Mouse (Mus musculus) hindbrain, embryonic 14.5 days (tissue): ENCODE measurements around the gene St6galnac1. TPM values are rescaled to one million over a fixed set of nuclear protein-coding genes. Genes with fewer than 3 reads are reported as not detected.
"Not testable (repeated sequence)": the region's sequence is repeated elsewhere in the genome, so short reads cannot be mapped to it uniquely, and the experiment has no call there.

Experiments
- ATAC-seq: fragments of 200-750 bp; cut with Nextera tagmentation; 2 replicates; pipeline ENCODE4 v1.8.0; 2017; ENCODE audit warnings: moderate number of reproducible peaks, mild to moderate bottlenecking, moderate TSS enrichment, moderate library complexity; ENCODE audit not compliant: low FRiP score
- DNase-seq: peaks from one replicate; pipeline ENCODE4 v3.0.0-alpha.2; 2015; ENCODE audit warnings: low spot score
- H3K27ac ChIP-seq: fragments of 300-500 bp; sonication (generic); 2 replicates; pipeline ENCODE4 v1.5.1; 2014; ENCODE audit warnings: mild to moderate bottlenecking, moderate library complexity
- H3K27me3 ChIP-seq: fragments of 300-500 bp; sonication (generic); 2 replicates; pipeline ENCODE4 v1.6.1; 2014; ENCODE audit warnings: mild to moderate bottlenecking, low read length, mixed read lengths; ENCODE audit not compliant: control insufficient read depth, insufficient read depth
- H3K36me3 ChIP-seq: fragments of 300-500 bp; sonication (generic); replicated peaks from 2 replicates; pipeline ENCODE4 v1.6.1; 2014; ENCODE audit not compliant: control insufficient read depth, insufficient read depth
- H3K4me1 ChIP-seq: fragments of 300-500 bp; sonication (generic); replicated peaks from 2 replicates; pipeline ENCODE4 v1.6.1; 2014; ENCODE audit warnings: antibody characterized with exemption, low read length, mixed read lengths; ENCODE audit not compliant: control insufficient read depth, insufficient read depth
- H3K4me2 ChIP-seq: fragments of 300-500 bp; sonication (generic); replicated peaks from 2 replicates; pipeline ENCODE4 v1.6.1; 2014; ENCODE audit warnings: mild to moderate bottlenecking, moderate library complexity
- H3K4me3 ChIP-seq: fragments of 300-500 bp; sonication (generic); replicated peaks from 2 replicates; pipeline ENCODE4 v1.5.1; 2014; ENCODE audit warnings: mild to moderate bottlenecking, low read length
- H3K9ac ChIP-seq: fragments of 300-500 bp; sonication (generic); 2 replicates; pipeline ENCODE4 v1.6.1; 2014
- H3K9me3 ChIP-seq: fragments of 300-500 bp; sonication (generic); 2 replicates; pipeline ENCODE4 v1.6.1; 2016; ENCODE audit warnings: low read length; ENCODE audit not compliant: control insufficient read depth
- WGBS: fragments of 180-500 bp; shearing (Covaris S2); extraction: QIAGEN DNeasy Blood & Tissue Kit; methylation state at CpG from one replicate; pipeline ENCODE4 v1.1.7; 2014; 5-methylcytosine and 5-hydroxymethylcytosine counted together
- polyA plus RNA-seq: library from polyadenylated mRNA; unstranded; fragments of >200 nt; fragmentation: Nextera tagmentation; extraction: Ambion mirVana; gene quantifications from 2 replicates; pipeline ENCODE4 v1.2.1, GENCODE M21; 2014

St6galnac1 gene
- not detected in 2 replicates for polyA plus RNA-seq

DNA sequence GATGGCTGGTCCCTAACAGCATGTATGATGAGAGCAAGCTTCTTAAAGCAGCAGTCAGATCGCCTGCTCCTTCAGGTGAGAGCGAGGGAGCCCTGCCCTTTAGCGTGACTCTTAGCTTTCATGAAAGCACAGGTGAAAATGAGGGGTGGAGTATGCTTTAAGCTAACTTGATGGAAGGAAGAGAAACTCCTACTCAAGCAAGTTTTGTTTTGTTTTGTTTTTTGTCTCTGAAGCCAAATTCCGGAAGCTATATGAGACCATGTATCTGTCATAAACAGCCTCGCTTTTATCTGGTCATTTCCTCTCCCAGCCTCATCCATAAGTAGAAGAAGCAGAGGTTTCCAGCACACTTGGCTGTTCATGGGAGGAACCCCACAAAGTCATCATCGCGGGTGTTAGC lies at the start of gene St6galnac1:
Gene St6galnac1 (minus strand): TSS at position 101 of the 400 bp plus-strand sequence.
- Histone ChIP-seq H3K4me3 (no peak within 1 kb of the TSS), H3K4me1 (no peaks in the 10 kb centered on the region), H3K27ac (no peak within 1 kb of the TSS), H3K4me2 (no peak within 1 kb of the TSS), H3K9me3 (no peaks in the 10 kb centered on the region), H3K36me3 (no peaks in the 10 kb centered on the region), H3K27me3 (no peaks in the 10 kb centered on the region), H3K9ac (no peak within 1 kb of the TSS)
- 79% methylated on average over 7 of the region's 7 CpGs for WGBS
- no peak for ATAC-seq
- no peak for DNase-seq

DNA sequence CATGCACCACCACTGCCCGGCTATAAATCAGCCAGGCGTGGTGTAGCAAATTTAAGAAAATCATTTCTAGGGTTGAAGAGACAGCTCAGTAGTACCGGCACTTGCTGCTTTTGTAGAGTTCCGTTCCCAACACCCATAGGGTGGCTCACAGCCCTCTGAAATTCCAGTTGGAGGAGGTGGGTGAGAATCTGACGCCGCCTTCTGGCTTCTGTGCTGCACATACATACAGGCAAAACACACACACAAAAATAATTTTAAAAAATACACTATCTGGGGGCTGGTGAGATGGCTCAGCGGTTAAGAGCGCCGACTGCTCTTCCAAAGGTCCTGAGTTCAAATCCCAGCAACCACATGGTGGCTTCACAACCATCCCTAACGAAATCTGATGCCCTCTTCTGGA lies 48.6 kb upstream of the St6galnac1 start:
- H3K27me3 ChIP-seq, DNase-seq, ATAC-seq, H3K9ac ChIP-seq, H3K36me3 ChIP-seq, H3K4me2 ChIP-seq, H3K4me3 ChIP-seq, H3K27ac ChIP-seq, H3K9me3 ChIP-seq: not testable (repeated sequence)
- H3K4me1 ChIP-seq, result peaks cover 25% of the 10 kb centered on the region
- 98% methylated on average over 9 of the region's 10 CpGs for WGBS

DNA sequence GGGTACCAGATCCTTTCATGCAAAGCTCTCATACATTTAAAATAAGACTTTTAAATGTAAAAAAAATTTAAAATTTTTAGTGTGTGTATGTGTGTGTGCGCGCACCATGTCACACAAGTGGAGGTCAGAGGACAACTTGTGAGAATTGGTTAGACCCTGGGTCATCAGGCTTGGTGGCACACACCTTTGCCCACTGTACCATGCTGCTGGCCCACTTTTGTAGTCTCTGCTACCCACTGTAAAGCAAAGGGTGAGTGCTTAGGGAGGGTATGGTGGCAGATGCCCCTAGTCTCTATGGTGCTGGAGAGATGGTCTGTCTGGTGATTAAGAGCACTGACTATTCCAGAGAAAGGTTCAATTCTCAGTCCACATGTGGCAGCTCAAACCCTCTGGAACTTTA lies 47.9 kb upstream of the St6galnac1 start:
- no peak overlapping the region for H3K4me2 ChIP-seq
- H3K4me3 ChIP-seq, result no peak overlapping the region
- peaks cover 29% of the 10 kb centered on the region for H3K4me1 ChIP-seq
- DNase-seq (no peak), ATAC-seq (no peak)
- H3K27me3 ChIP-seq, result no peaks in the 10 kb centered on the region
- H3K9me3 ChIP-seq, result no peaks in the 10 kb centered on the region
- no peaks in the 10 kb centered on the region for H3K36me3 ChIP-seq
- WGBS, result 100% methylated on average over 2 of the region's 2 CpGs
- H3K27ac ChIP-seq, result no peak overlapping the region
- H3K9ac ChIP-seq, result no peak overlapping the region

DNA sequence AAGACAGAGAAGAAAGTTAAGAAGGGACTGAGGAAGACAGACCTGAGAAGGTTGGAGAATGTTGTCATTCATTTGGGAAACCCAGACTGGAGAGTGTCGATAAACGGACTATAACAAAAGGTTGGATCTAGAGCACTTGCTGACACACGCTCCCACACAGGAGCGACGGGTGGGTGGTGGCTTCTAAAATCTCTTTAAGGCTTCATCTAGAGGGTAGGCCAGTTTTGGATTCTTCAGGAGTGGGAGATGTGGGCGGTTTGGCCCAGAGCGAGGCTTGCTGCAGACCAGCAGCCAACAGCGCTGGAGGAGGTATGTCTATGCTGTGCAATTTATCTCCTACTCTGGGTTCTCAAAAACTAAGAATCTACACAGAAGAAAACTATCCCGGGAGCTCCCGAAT lies 47.3 kb upstream of the St6galnac1 start:
- ATAC-seq, result no peak
- Histone ChIP-seq H3K9me3 (no peaks in the 10 kb centered on the region), H3K27me3 (no peaks in the 10 kb centered on the region), H3K27ac (no peak overlapping the region), H3K9ac (no peak overlapping the region), H3K4me2 (no peak overlapping the region), H3K4me3 (no peak overlapping the region), H3K4me1 (peaks cover 29% of the 10 kb centered on the region), H3K36me3 (no peaks in the 10 kb centered on the region)
- no peak for DNase-seq
- WGBS, result 90% methylated on average over 10 of the region's 10 CpGs

DNA sequence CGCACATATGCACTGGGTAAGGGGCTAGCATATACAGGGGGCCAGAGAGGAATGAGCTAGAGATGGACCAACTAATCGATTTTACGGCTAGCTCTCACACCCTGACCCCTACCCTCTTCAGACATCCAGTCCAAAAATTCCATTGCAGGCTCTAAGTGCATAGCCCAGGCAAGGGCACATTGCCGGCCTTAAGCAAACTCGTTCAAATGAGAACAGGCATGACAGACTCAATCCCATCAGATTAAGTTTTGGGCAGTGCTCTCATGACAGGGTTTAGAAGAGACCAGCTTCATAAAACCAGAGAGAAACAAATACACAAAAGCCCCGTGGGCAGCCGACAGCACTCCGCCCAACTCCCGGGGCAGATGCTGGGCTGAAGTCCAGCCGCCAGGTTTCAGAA lies 46.9 kb upstream of the St6galnac1 start:
- Histone ChIP-seq H3K4me1 (peaks cover 25% of the 10 kb centered on the region), H3K9me3 (no peaks in the 10 kb centered on the region), H3K36me3 (no peaks in the 10 kb centered on the region), H3K27ac (no peak overlapping the region), H3K4me3 (no peak overlapping the region), H3K9ac (no peak overlapping the region), H3K27me3 (no peaks in the 10 kb centered on the region), H3K4me2 (no peak overlapping the region)
- DNase-seq (no peak), ATAC-seq (no peak)
- 63% methylated on average over 10 of the region's 10 CpGs for WGBS

DNA sequence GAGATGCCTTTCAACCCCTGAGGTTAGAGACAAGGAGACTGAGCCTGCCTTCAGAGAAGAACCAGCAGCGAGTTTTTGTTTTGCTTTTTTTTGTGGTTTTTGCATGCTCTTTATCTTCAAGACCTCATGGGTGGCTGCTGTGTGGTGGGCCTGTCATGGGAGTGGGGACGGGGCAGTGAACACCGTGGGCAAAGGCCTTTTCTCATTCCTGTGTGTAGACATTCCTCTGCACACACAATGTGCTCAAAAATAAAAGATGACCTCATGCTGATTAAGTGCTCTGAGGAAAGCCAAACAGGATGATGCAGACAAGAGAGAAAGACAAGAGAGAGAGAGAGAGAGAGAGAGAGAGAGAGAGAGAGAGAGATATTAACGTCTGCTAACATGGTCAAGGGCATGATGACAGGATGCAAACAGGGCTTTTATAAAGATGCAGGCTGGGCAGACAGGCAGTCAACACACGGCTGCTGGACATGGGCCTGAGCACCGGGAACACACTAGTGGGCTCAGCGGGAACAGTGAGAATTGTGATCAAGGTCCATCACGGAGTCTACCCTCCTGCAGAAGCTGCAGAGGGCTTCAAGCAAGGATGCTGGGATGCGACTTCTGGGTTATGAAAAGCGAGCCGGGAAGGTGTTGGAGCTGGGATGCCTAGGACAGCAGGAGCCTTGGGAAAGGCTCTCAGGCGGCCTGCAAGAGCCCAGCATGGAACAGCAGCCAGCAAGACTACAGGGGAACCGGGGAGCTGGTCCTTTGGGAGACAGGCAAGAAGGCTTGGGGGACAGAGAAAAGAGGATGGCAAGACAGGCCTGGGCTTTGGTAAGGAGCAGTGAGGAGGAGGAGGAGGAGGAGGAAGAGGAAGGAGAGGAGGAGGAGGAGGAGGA lies 46.0 kb upstream of the St6galnac1 start:
- ATAC-seq, result no peak
- Histone ChIP-seq H3K4me3 (no peak overlapping the region), H3K9me3 (no peaks in the 10 kb centered on the region), H3K27ac (0 out of 2 replicates have a peak overlapping the region, but pooled peaks have one; percentile 21), H3K4me2 (no peak overlapping the region), H3K4me1 (peaks cover 19% of the 10 kb centered on the region), H3K36me3 (no peaks in the 10 kb centered on the region), H3K9ac (no peak overlapping the region), H3K27me3 (no peaks in the 10 kb centered on the region)
- no peak for DNase-seq
- 45% methylated on average over 13 of the region's 13 CpGs for WGBS

DNA sequence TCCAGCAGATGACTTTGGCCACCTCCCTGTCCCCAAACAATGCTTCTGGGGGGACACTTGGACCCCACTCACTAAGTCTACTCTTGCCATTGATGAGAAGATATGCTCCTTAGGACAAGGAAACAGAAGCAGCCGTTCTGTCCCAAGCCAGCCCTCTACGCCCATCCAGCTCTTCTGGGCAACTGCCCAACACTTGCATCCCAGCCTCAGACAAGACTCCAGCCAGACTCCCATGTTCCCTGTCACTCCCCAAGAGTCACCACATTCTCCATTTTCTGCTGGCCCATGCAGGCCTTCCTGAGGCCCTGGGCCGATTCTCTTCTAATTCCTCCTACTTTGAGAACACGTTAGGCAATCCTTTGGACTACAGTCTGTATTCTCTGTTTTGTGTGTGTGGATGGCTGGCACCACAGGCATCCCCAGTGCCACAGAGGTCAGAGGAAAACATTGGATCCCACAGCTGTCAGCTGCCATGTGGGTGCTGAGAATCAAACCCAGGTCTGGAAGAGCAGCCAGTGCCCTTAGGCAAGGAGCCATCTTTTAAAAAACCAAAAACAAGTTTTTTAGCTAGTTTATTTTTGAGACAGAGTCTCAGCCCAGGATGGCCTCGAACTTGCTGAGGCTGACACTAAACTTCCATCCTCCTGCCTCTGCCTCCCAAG lies 44.8 kb upstream of the St6galnac1 start:
- Histone ChIP-seq H3K27ac (no peak overlapping the region), H3K4me1 (peaks cover 16% of the 10 kb centered on the region), H3K9me3 (no peaks in the 10 kb centered on the region), H3K36me3 (no peaks in the 10 kb centered on the region), H3K4me3 (no peak overlapping the region), H3K9ac (no peak overlapping the region), H3K27me3 (no peaks in the 10 kb centered on the region), H3K4me2 (no peak overlapping the region)
- DNase-seq, result no peak
- 88% methylated on average over 5 of the region's 5 CpGs for WGBS
- ATAC-seq, result no peak

DNA sequence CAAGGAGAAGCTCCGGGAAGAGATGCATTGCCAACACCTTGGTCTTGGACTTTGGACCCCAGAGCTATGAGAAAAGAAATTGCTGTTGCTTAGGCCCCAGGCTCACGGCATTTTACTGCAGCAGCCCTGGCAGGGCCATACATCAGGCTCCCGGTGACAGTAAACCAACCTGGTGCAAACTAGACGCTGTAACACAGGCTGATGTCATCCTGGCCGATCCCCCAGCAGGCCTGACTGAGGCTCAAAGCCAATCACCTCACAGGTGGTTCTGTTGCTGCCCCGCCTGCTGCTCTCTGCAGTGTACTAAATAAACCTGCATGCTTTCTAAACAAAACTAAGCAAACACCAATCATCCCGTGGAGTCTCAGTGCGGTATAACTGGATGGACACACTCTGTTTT lies 43.4 kb upstream of the St6galnac1 start:
- Histone ChIP-seq H3K36me3 (no peaks in the 10 kb centered on the region), H3K4me3 (no peak overlapping the region), H3K9me3 (no peaks in the 10 kb centered on the region), H3K4me2 (no peak overlapping the region), H3K4me1 (peaks cover 26% of the 10 kb centered on the region), H3K27me3 (no peaks in the 10 kb centered on the region), H3K9ac (peak overlapping the region; percentile 10; the same call in 1 of the 2 replicates), H3K27ac (peak overlapping the region; percentile 22; the same call in 1 of the 2 replicates)
- DNase-seq, result no peak
- WGBS, result 60% methylated on average over 8 of the region's 8 CpGs
- ATAC-seq, result no peak

DNA sequence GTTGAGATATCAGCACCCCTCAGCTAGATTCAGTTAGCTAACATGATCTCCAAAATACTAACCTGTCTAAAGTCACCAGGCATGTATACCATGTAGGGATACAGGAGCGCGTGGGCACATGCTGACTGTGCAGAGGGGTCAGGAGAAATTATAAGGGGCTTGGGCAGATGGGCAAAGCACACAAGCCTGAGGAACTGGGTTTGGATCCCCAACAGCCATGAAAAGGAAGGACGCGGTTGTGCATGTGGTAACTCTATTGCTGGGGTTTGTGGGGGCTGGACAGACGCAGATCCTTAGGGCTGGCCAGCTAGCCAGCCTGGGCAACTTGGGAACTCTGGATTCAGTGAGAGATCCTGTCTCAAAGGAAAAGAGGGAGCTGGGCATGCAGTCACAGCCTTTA lies 42.3 kb upstream of the St6galnac1 start:
- H3K36me3 ChIP-seq, result no peaks in the 10 kb centered on the region
- peaks cover 37% of the 10 kb centered on the region for H3K4me1 ChIP-seq
- no peaks in the 10 kb centered on the region for H3K27me3 ChIP-seq
- no peak for ATAC-seq
- no peak overlapping the region for H3K4me3 ChIP-seq
- no peak overlapping the region for H3K27ac ChIP-seq
- WGBS, result 98% methylated on average over 5 of the region's 5 CpGs
- no peak overlapping the region for H3K9ac ChIP-seq
- H3K9me3 ChIP-seq, result no peaks in the 10 kb centered on the region
- no peak for DNase-seq
- no peak overlapping the region for H3K4me2 ChIP-seq
